Mouse (Mus musculus) heart, postnatal 25 days (tissue): ENCODE data around the gene Slc35e1. TPM values are rescaled to one million over a fixed set of nuclear protein-coding genes. Genes with fewer than 3 reads are reported as not detected.

Experiments used
- microRNA-seq: library from miRNA; unstranded; fragments of <30 nt; microRNA quantifications from one replicate; pipeline ENCODE4 v1.2.0, GENCODE M21; 2022
- total RNA-seq, 2 experiments: library from RNA; stranded (reverse); gene quantifications; 2 replicates each; pipeline ENCODE4 v1.2.3; 2021

The Slc35e1 gene
- total RNA-seq, 2 experiments from 2014 or later: 70.1 to 70.3 TPM

Small RNAs within 50 kb of the gene (microRNA-seq; reads per million reads assigned to microRNA genes)
- gene Gm28019: not detected
- gene Mir7068: 4.7 reads per million, percentile 12 among the genes with 10 or more reads in this experiment

Other genes with a start within 250 kb of the Slc35e1 start
- gene Gm10282, start 187.4 kb downstream of the Slc35e1 start, total RNA-seq: 10 to 100 TPM in 1 of 2 experiments, 1 to 10 TPM in 1; 7.6 to 10.1 TPM
- 10 to 100 TPM; 48.2 to 62.5 TPM for gene Klf2, start 173.6 kb downstream of the Slc35e1 start, total RNA-seq
- gene Eps15l1, start 71.2 kb downstream of the Slc35e1 start, total RNA-seq: 10 to 100 TPM; 38.9 to 41.8 TPM
- 10 to 100 TPM; 13.1 to 15.4 TPM for gene Calr3, start 48.7 kb downstream of the Slc35e1 start, total RNA-seq
- 1 to 10 TPM; 4.6 to 7.5 TPM for gene 1700030K09Rik, start 48.7 kb downstream of the Slc35e1 start, total RNA-seq
- gene Cherp, start 17.4 kb downstream of the Slc35e1 start, total RNA-seq: 10 to 100 TPM; 33.5 to 35.2 TPM
- gene Med26, start 55.7 kb upstream of the Slc35e1 start, total RNA-seq: 1 to 10 TPM; 7.7 to 9.1 TPM
- 100 to 1,000 TPM; 125 to 134 TPM for gene Smim7, start 78.5 kb upstream of the Slc35e1 start, total RNA-seq
- gene Tmem38a, start 79.4 kb upstream of the Slc35e1 start, total RNA-seq: 100 to 1,000 TPM; 453 to 459 TPM
- under 1 TPM; 0.36 to 0.57 TPM for gene Nwd1, start 154.1 kb upstream of the Slc35e1 start, total RNA-seq
- 10 to 100 TPM; 77.1 to 78.3 TPM for gene Sin3b, start 230.7 kb upstream of the Slc35e1 start, total RNA-seq